Mouse (Mus musculus): ENCODE measurements around the gene Gng8.

Gene Gng8

GRCm38 (mm10) chr7:16891641-16892351 is at the start of gene Gng8:
Gene Gng8 (plus strand): TSS chr7:16891786.
- DNase-seq (ENCODE audit: low spot score) = peak; percentile 76

- DNase-seq (ENCODE audit: low spot score) = peak; percentile 79
These were observed 48.9 kb upstream of the Gng8 start, which contains the start of gene Prkd2 for GRCm38 (mm10) chr7:16842645-16843063. Gene Prkd2 (plus strand): TSS chr7:16842902.

GRCm38 (mm10) chr7:16843441-16844171 is 48.0 kb upstream of the Gng8 start:
- DNase-seq (ENCODE audit: low spot score) = peak; percentile 39

GRCm38 (mm10) chr7:16844696-16845071 is 46.9 kb upstream of the Gng8 start:
- no peak for DNase-seq (ENCODE audit: low spot score)

- DNase-seq (ENCODE audit: low spot score) = peak; percentile 67
These were observed 46.3 kb upstream of the Gng8 start for GRCm38 (mm10) chr7:16845072-16845819.

GRCm38 (mm10) chr7:16845820-16846167 is 45.8 kb upstream of the Gng8 start:
- no peak for DNase-seq (ENCODE audit: low spot score)

GRCm38 (mm10) chr7:16846775-16847174 is 44.8 kb upstream of the Gng8 start:
- no peak for DNase-seq (ENCODE audit: low spot score)

- no peak for DNase-seq (ENCODE audit: low spot score)
These were observed 44.1 kb upstream of the Gng8 start for GRCm38 (mm10) chr7:16847507-16847906.

- DNase-seq (ENCODE audit: low spot score) = peak; percentile 41
These were observed 43.0 kb upstream of the Gng8 start for GRCm38 (mm10) chr7:16848579-16848978.

GRCm38 (mm10) chr7:16851636-16852035 is 40.0 kb upstream of the Gng8 start:
- no peak for DNase-seq (ENCODE audit: low spot score)

- DNase-seq (ENCODE audit: low spot score) = no peak
These were observed 38.2 kb upstream of the Gng8 start for GRCm38 (mm10) chr7:16853302-16853831.

GRCm38 (mm10) chr7:16858336-16858735 is 33.2 kb upstream of the Gng8 start:
- DNase-seq (ENCODE audit: low spot score) = peak; percentile 53

GRCm38 (mm10) chr7:16859902-16860651 is 31.5 kb upstream of the Gng8 start:
- DNase-seq (ENCODE audit: low spot score) = peak; percentile 44

GRCm38 (mm10) chr7:16867488-16867887 is 24.1 kb upstream of the Gng8 start:
- no peak for DNase-seq (ENCODE audit: low spot score)

GRCm38 (mm10) chr7:16869497-16869896 is 22.1 kb upstream of the Gng8 start:
- no peak for DNase-seq (ENCODE audit: low spot score)

- no peak for DNase-seq (ENCODE audit: low spot score)
These were observed 20.0 kb upstream of the Gng8 start for GRCm38 (mm10) chr7:16871600-16871999.

- DNase-seq (ENCODE audit: low spot score) = no peak
These were observed 19.1 kb upstream of the Gng8 start for GRCm38 (mm10) chr7:16872478-16872877.

GRCm38 (mm10) chr7:16873392-16873791 is 18.2 kb upstream of the Gng8 start:
- no peak for DNase-seq (ENCODE audit: low spot score)

- peak; percentile 87 for DNase-seq (ENCODE audit: low spot score)
These were observed 17.4 kb upstream of the Gng8 start for GRCm38 (mm10) chr7:16874190-16874589.

GRCm38 (mm10) chr7:16874756-16875309 is 16.8 kb upstream of the Gng8 start:
- peak; percentile 94 for DNase-seq (ENCODE audit: low spot score)

- DNase-seq (ENCODE audit: low spot score) = no peak
These were observed 16.5 kb upstream of the Gng8 start, which contains the start of gene Dact3 for GRCm38 (mm10) chr7:16875310-16875325. Gene Dact3 (plus strand): TSS chr7:16875317.

- DNase-seq (ENCODE audit: low spot score) = no peak
These were observed 16.3 kb upstream of the Gng8 start for GRCm38 (mm10) chr7:16875326-16875725.

Data from T-cell, adult 2 months (primary cell).